Comparison of ENCODE assay signal across 11 mouse cellular contexts in the genomic region with DNA sequence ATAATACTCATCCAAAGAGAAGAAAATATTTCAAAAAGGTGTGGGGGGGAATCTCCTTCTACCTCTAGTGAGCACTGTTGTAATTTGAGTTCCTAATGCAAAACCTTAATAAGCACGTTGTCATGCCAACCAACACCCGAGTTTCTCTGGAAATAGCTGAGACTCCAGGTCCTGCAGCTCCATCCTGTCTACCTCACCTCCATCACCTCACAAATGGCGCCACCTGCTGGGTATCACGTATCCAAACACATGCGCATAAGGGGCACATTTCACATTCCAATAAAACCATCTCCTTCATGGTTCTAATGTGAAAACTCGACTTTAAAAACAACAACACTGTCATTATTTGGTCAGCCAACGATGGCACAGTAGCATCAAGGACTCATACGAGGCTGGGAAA. TPM values are rescaled to one million over a fixed set of nuclear protein-coding genes. Genes with fewer than 3 reads are reported as not detected.
DNase-seq lines count a peak whose midpoint lies in the region; ATAC-seq and TF ChIP-seq lines count a peak whose summit lies in the region.
"Had no signal": no experiment of that assay in that cellular context is flagged by ENCODE, and none has a peak within 500 bp of the region (broad histone marks: within the 10 kb centered on the region; RNA-seq: fewer than 3 reads in every experiment).

No protein-coding gene starts in this region.

- no peak for DNase-seq in gastrocnemius, adult 2 months
- DNase-seq in gastrocnemius, postnatal 4 days (ENCODE audit: low spot score in 2 of 2) = no peak
- DNase-seq in neural tube, embryonic 10.5 days (ENCODE audit: extremely low spot score, low spot score) = peak; percentile 25
- DNase-seq in brain, embryonic 14.5 days (ENCODE audit: low read depth) = peak; percentile 19
- peak; percentile 54 for DNase-seq in testis, postnatal 10 days (ENCODE audit: low spot score)
- DNase-seq in left cerebral cortex, adult 11 months (ENCODE audit: low spot score) = no peak
- DNase-seq in forebrain, embryonic 10.5 days (ENCODE audit: extremely low spot score, low spot score) = no peak
- DNase-seq: layer of hippocampus, postnatal 36 days had no signal

- H3K27ac ChIP-seq in gastrocnemius, adult 2 months = no peak overlapping the region
- H3K27ac ChIP-seq in neural tube, embryonic 15.5 days (replicated peaks) = no peak overlapping the region
- H3K27ac ChIP-seq in forebrain, embryonic 10.5 days = no peak overlapping the region

- H3K4me1 ChIP-seq in neural tube, embryonic 15.5 days = no peaks in the 10 kb centered on the region
- H3K4me1 ChIP-seq in forebrain, embryonic 10.5 days = no peaks in the 10 kb centered on the region

- ATAC-seq in neural tube, embryonic 15.5 days (ENCODE audit: low FRiP score) = no peak

- TF ChIP-seq POLR2A in brain, embryonic 14.5 days (IDR thresholded peaks at IDR 0.05; ENCODE audit: borderline replicate concordance, extremely low read depth, insufficient read depth, insufficient read length, poor library complexity, severe bottlenecking) = no peak

- peak; percentile 38 for TF ChIP-seq CTCF in gastrocnemius, adult 2 months (IDR thresholded peaks at IDR 0.05)
- peak; percentile 8; the same call in 1 of the 2 replicates for TF ChIP-seq CTCF in brain, embryonic 14.5 days (IDR thresholded peaks at IDR 0.05; ENCODE audit: borderline replicate concordance, extremely low read depth, insufficient read depth, insufficient read length)

- H3K36me3 ChIP-seq in neural tube, embryonic 15.5 days = no peaks in the 10 kb centered on the region
- no peaks in the 10 kb centered on the region for H3K36me3 ChIP-seq in forebrain, embryonic 10.5 days (replicated peaks)

- H3K4me3 ChIP-seq in gastrocnemius, adult 2 months = no peak overlapping the region
- no peak overlapping the region for H3K4me3 ChIP-seq in neural tube, embryonic 15.5 days (replicated peaks)
- no peak overlapping the region for H3K4me3 ChIP-seq in forebrain, embryonic 10.5 days

- no peak overlapping the region for H3K9ac ChIP-seq in neural tube, embryonic 15.5 days (replicated peaks)

- H3K4me2 ChIP-seq in neural tube, embryonic 15.5 days = no peak overlapping the region

- 63% methylated on average over 8 of the region's 8 CpGs for WGBS in neural tube, embryonic 15.5 days
- 59% methylated on average over 8 of the region's 8 CpGs for WGBS in forebrain, embryonic 10.5 days

- no peaks in the 10 kb centered on the region for H3K27me3 ChIP-seq in neural tube, embryonic 15.5 days (replicated peaks)
- no peaks in the 10 kb centered on the region for H3K27me3 ChIP-seq in forebrain, embryonic 10.5 days (ENCODE audit: poor library complexity, severe bottlenecking)

- intact Hi-C loops in gastrocnemius, adult 2 months (cut with DNase I) = no loop called here

- 0 out of 2 replicates have a peak, but pooled peaks cover 3% of the 10 kb centered on the region for H3K9me3 ChIP-seq in neural tube, embryonic 15.5 days (replicated peaks)
- 0 out of 2 replicates have a peak, but pooled peaks cover 4% of the 10 kb centered on the region for H3K9me3 ChIP-seq in forebrain, embryonic 10.5 days

RNA-seq across cellular contexts. Expression of a gene that starts 14.0 kb away (rescaled TPM):
- total RNA-seq in gastrocnemius, adult 2 months (2021) = not detected
- not detected for total RNA-seq in gastrocnemius, postnatal 4 days (2021)
- polyA plus RNA-seq in neural tube, embryonic 15.5 days (2015; fragmentation: Nextera tagmentation; extraction: Ambion mirVana) = not detected in 2 replicates
- polyA plus RNA-seq in brain, embryonic 14.5 days (2012; rRNA removed) = not detected in 2 replicates
- polyA plus RNA-seq in forebrain, embryonic 10.5 days (2016; fragmentation: Nextera tagmentation; extraction: Ambion mirVana) = not detected in 2 replicates
- total RNA-seq: common myeloid progenitor, adult 5-6 weeks; layer of hippocampus, postnatal 36 days; megakaryocyte-erythroid progenitor cell, adult 5-6 weeks had no signal

RNA-seq across cellular contexts. Expression of a gene that starts 15.4 kb away (rescaled TPM):
- total RNA-seq in gastrocnemius, adult 2 months (2021) = not detected
- total RNA-seq in gastrocnemius, postnatal 4 days (2021) = not detected
- not detected in 2 replicates for polyA plus RNA-seq in neural tube, embryonic 15.5 days (2015; fragmentation: Nextera tagmentation; extraction: Ambion mirVana)
- polyA plus RNA-seq in brain, embryonic 14.5 days (2012; rRNA removed) = 0.26 and 0.28 TPM in 2 replicates
- polyA plus RNA-seq in forebrain, embryonic 10.5 days (2016; fragmentation: Nextera tagmentation; extraction: Ambion mirVana) = 0.14 TPM in 1 of 2 replicates, not detected in the other
- total RNA-seq: common myeloid progenitor, adult 5-6 weeks had no signal

RNA-seq across cellular contexts. Expression of a gene that starts 17.4 kb away (rescaled TPM):
- total RNA-seq in gastrocnemius, adult 2 months (2021) = not detected
- not detected for total RNA-seq in gastrocnemius, postnatal 4 days (2021)
- polyA plus RNA-seq in neural tube, embryonic 15.5 days (2015; fragmentation: Nextera tagmentation; extraction: Ambion mirVana) = not detected in 2 replicates
- polyA plus RNA-seq in brain, embryonic 14.5 days (2012; rRNA removed) = not detected in 2 replicates
- not detected in 2 replicates for polyA plus RNA-seq in forebrain, embryonic 10.5 days (2016; fragmentation: Nextera tagmentation; extraction: Ambion mirVana)
- total RNA-seq: common myeloid progenitor, adult 5-6 weeks; layer of hippocampus, postnatal 36 days; megakaryocyte-erythroid progenitor cell, adult 5-6 weeks had no signal

Comparison
In these comparisons a context has a peak if more than half of its experiments do, and no peak if none do; other contexts are left out.
1. DNase-seq: peak in neural tube, embryonic 10.5 days (single experiment), brain, embryonic 14.5 days (single experiment) and testis, postnatal 10 days (single experiment); none in gastrocnemius, adult 2 months (single experiment), gastrocnemius, postnatal 4 days (0 of 2), left cerebral cortex, adult 11 months (single experiment) and forebrain, embryonic 10.5 days (single experiment).